Mouse (Mus musculus) bone marrow macrophage, adult 2 months (primary cell): ENCODE results near the gene Fancc.

Experiments
- CTCF ChIP-seq: IDR thresholded peaks from 2 replicates; pipeline ENCODE4 v1.5.1; 2012; ENCODE audit warnings: low read depth, mild to moderate bottlenecking, low read length, moderate library complexity
- POLR2A ChIP-seq: IDR thresholded peaks from 2 replicates; pipeline ENCODE4 v1.6.1; 2012; ENCODE audit warnings: mild to moderate bottlenecking, low read depth, low read length, borderline replicate concordance

GRCm38 (mm10) chr13:63400069-63400468, 97.0 kb downstream of the Fancc start:
- TF ChIP-seq CTCF (no peak), POLR2A (no peak)
